Mouse (Mus musculus): ENCODE measurements around the gene Gm5269. TPM values are rescaled to one million over a fixed set of nuclear protein-coding genes. Genes with fewer than 3 reads are reported as not detected.

Gene Gm5269
- polyA plus RNA-seq, 1 experiment from 2014 or later, result not detected

DNA sequence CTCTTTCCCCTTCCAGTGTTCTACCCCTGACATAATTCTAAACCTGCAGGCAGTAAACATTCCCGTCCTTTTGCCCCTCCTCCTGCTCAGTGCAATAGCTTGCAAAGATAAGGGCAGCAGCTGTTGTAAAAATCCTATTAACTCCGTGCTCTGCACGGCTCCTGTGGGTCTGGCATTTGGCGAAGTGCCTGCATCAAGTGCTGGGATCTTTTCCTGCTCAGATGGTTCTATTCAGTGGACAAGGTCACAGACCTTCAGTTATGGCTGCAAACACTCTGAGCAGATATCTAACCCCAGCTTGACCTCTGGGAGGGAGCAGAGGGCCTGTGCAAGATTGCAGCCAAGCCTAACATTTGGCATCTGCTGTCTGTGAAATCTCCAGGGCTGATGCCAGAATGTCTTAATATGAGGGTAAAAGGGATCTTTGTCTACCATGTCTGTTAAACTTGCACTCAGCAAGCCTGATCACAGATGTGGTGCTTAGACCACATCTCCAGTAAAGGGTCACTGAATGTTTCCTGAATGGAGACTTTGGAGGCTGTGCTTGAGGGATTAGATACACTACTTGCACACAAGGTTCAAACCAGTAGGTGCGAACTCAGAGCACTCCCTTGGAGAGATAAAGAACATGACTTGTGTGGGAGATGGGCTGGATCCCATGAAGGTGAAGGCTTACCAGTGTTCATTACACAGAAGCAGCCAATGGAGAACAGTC, 15.2 kb upstream of the Gm5269 start:
- Histone ChIP-seq H3K27ac (no peak overlapping the region), H3K9me3 (no peaks in the 10 kb centered on the region), H3K27me3 (ENCODE audit: insufficient read depth, poor library complexity, severe bottlenecking) (no peaks in the 10 kb centered on the region), H3K4me1 (replicated peaks) (peaks cover 9% of the 10 kb centered on the region), H3K36me3 (no peaks in the 10 kb centered on the region), H3K4me3 (no peak overlapping the region)
- WGBS, result 32% methylated on average over 5 of the region's 5 CpGs
- DNase-seq (ENCODE audit: low spot score), result peak; percentile 40

DNA sequence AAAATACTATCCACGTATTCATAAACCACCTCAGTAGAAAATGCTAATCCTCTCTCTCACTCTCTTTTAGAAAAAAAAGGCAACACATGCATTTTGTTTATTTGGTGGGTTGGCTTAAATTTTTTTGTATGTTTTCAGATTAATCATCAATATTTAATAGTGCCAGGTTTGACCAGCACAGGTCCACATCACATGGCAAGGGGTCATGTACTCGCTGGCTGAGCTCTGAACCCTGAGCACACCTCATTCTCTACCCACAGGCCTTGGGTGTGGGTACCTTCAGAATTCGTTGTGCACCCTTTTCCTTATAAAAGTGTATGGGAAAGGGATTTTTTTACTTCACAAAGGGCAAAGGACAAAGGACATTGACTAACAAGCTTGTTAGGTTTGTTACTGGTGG, 14.1 kb upstream of the Gm5269 start:
- DNase-seq (ENCODE audit: low spot score), result no peak
- WGBS, result 88% methylated on average over 3 of the region's 3 CpGs

DNA sequence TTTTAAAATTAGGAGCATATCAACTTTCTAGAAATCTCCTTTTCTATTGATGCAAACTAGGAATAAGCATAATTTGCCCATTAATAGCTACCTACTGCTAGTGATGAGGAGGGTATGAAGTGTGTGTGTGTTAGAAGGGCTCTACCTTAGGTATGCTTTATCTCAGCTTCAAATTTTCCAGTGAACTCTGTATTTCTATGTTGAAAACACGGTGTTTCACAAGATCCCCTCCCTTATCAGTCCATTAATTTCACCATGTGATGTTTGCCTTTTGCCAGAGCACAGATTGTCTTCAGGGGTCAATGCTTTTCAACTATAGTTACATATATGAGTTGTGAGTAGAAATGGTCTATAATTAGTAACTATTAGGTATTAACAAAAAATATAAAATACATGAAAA, 8.0 kb upstream of the Gm5269 start:
- H3K27me3 ChIP-seq (ENCODE audit: insufficient read depth, poor library complexity, severe bottlenecking), result no peaks in the 10 kb centered on the region
- no peak overlapping the region for H3K4me3 ChIP-seq
- no peak overlapping the region for H3K27ac ChIP-seq
- H3K4me1 ChIP-seq (replicated peaks), result no peaks in the 10 kb centered on the region
- H3K9me3 ChIP-seq, result no peaks in the 10 kb centered on the region
- WGBS, result 62% methylated on average over 1 of the region's 1 CpGs
- H3K36me3 ChIP-seq, result no peaks in the 10 kb centered on the region
- no peak for DNase-seq (ENCODE audit: low spot score)

More for the DNA sequence above, 14.1 kb upstream of the Gm5269 start:
- Histone ChIP-seq H3K36me3 (no peaks in the 10 kb centered on the region), H3K27me3 (ENCODE audit: insufficient read depth, poor library complexity, severe bottlenecking) (no peaks in the 10 kb centered on the region), H3K4me1 (replicated peaks) (peaks cover 9% of the 10 kb centered on the region), H3K4me3 (no peak overlapping the region), H3K9me3 (no peaks in the 10 kb centered on the region), H3K27ac (no peak overlapping the region)

DNA sequence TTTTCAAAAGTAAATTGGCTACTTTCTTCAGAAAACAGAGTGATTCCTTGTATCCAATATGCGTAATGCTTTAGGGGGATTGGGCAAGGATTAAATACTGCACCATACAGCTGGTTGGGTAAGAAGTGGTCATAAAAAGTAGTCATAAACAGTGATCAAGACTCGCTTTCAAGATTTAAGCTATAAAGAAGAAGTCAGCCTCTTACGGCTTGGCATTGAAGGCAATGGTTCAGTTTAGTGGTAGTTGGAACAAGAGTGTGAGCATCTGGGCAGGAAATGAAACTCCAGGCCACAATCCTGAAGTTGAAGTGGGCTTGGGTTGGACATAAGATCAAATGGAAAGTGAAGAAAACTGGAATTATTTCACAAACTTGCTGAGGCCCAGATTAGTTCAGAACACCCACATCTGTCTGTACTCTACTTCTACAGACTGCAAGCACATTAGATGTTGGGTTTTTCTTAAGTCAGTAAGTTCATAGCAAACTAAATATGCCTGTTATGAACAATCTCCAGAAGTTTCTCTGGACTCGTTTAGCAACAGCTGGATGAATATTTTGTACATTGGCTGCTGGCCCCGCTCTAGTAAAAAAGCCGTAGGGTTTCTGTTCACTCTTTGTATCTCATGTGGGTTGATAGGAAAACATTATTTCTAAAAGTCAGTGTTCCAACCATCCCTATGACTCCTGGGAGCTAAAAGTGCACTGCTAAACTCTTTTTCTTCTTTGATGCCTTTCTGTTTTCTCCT, 4.3 kb upstream of the Gm5269 start:
- H3K4me1 ChIP-seq (replicated peaks), result no peaks in the 10 kb centered on the region
- H3K9me3 ChIP-seq, result no peaks in the 10 kb centered on the region
- DNase-seq (ENCODE audit: low spot score), result no peak
- 94% methylated on average over 6 of the region's 6 CpGs for WGBS
- H3K4me3 ChIP-seq, result no peak overlapping the region
- no peaks in the 10 kb centered on the region for H3K27me3 ChIP-seq (ENCODE audit: insufficient read depth, poor library complexity, severe bottlenecking)
- H3K36me3 ChIP-seq, result no peaks in the 10 kb centered on the region
- no peak overlapping the region for H3K27ac ChIP-seq

DNA sequence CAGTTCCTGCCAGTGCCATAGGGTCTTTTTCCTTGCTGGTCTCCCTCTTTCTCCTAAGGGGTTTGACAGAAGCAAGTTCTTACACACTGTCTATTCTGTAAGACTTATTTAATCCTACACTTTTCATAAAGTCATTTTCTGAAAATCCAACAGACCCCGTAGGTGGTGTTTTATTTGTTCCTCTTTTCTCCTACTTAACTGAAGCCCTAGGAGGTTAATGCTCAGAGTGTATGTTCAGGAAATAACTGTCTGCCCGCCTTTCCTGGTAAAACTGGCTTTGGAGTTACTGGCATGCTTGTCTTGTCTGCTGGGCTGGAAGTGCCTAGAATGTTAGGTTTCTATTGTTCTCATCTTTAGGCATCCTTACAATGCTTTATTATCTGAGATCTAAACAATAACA, 1.9 kb upstream of the Gm5269 start:
- no peak overlapping the region for H3K27ac ChIP-seq
- no peak for DNase-seq (ENCODE audit: low spot score)
- H3K4me1 ChIP-seq (replicated peaks), result no peaks in the 10 kb centered on the region
- no peak overlapping the region for H3K4me3 ChIP-seq
- WGBS, result 81% methylated on average over 2 of the region's 2 CpGs
- no peaks in the 10 kb centered on the region for H3K9me3 ChIP-seq
- no peaks in the 10 kb centered on the region for H3K36me3 ChIP-seq
- H3K27me3 ChIP-seq (ENCODE audit: insufficient read depth, poor library complexity, severe bottlenecking), result no peaks in the 10 kb centered on the region

DNA sequence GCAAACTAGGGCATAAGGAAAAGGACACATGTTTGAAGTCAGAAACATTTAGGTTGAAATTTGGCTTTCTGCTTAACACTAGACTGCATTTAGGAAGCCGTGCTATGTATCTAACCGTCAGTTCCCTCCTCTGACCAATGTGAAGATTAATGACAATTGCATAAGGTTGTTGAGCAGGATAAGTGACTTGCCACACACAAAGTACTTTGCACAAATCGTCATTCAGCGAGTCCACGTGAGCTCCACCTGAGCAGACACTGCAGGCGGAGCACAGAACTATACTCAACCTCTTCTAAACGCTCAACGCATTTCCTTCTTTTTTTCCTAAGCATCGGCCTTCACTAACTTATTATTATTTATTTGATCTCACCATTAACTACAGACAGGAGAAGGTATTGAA, 3.3 kb downstream of the Gm5269 start:
- Histone ChIP-seq H3K27ac (no peak overlapping the region), H3K4me1 (replicated peaks) (no peaks in the 10 kb centered on the region), H3K4me3 (no peak overlapping the region), H3K27me3 (ENCODE audit: insufficient read depth, poor library complexity, severe bottlenecking) (no peaks in the 10 kb centered on the region), H3K9me3 (no peaks in the 10 kb centered on the region), H3K36me3 (no peaks in the 10 kb centered on the region)
- 94% methylated on average over 9 of the region's 9 CpGs for WGBS
- no peak for DNase-seq (ENCODE audit: low spot score)

DNA sequence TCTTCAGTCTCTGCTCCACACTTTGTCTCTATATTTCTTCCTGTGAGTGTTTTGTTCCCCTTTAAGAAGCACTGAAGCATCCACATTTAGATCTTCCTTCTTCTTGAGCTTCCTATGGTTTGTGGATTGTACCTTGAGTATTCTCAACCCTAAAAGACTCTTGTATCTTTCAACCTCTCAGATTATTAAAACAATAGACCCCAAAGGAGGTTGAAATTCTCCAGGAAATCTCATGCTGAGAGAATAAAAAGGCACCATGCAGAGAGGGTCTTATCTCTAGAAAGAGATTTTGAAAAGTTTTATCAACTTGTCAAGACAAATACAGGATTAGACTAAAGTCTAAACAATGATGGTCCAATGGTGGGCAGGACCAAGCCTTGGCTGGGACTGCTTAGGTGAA, 6.7 kb downstream of the Gm5269 start:
- H3K4me1 ChIP-seq (replicated peaks), result no peaks in the 10 kb centered on the region
- no peak for DNase-seq (ENCODE audit: low spot score)
- no peaks in the 10 kb centered on the region for H3K27me3 ChIP-seq (ENCODE audit: insufficient read depth, poor library complexity, severe bottlenecking)
- H3K4me3 ChIP-seq, result no peak overlapping the region
- no peaks in the 10 kb centered on the region for H3K9me3 ChIP-seq
- no peaks in the 10 kb centered on the region for H3K36me3 ChIP-seq
- no peak overlapping the region for H3K27ac ChIP-seq

DNA sequence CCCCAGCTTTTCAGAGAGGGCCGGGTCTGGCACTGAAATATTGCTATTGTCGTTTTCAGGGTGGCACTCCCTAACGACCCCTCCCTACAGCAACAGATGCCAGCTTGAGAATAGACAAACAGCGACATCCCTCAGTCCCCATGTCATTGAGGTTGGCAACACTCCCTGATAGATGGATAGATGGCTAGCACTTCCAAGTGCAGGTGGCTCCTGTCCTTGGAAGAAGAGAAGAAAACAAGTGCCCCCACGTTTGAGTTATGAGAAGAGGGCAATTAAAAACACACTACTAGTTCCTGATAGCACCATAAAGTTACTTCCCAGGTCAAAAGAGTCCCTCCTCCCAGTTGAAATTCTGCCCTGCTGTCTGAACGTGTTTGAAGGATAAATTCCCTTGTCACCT, 8.0 kb downstream of the Gm5269 start:
- H3K4me3 ChIP-seq, result no peak overlapping the region
- 65% methylated on average over 6 of the region's 6 CpGs for WGBS
- no peaks in the 10 kb centered on the region for H3K36me3 ChIP-seq
- H3K27ac ChIP-seq, result no peak overlapping the region
- no peaks in the 10 kb centered on the region for H3K4me1 ChIP-seq (replicated peaks)
- H3K9me3 ChIP-seq, result no peaks in the 10 kb centered on the region
- DNase-seq (ENCODE audit: low spot score), result no peak
- no peaks in the 10 kb centered on the region for H3K27me3 ChIP-seq (ENCODE audit: insufficient read depth, poor library complexity, severe bottlenecking)

DNA sequence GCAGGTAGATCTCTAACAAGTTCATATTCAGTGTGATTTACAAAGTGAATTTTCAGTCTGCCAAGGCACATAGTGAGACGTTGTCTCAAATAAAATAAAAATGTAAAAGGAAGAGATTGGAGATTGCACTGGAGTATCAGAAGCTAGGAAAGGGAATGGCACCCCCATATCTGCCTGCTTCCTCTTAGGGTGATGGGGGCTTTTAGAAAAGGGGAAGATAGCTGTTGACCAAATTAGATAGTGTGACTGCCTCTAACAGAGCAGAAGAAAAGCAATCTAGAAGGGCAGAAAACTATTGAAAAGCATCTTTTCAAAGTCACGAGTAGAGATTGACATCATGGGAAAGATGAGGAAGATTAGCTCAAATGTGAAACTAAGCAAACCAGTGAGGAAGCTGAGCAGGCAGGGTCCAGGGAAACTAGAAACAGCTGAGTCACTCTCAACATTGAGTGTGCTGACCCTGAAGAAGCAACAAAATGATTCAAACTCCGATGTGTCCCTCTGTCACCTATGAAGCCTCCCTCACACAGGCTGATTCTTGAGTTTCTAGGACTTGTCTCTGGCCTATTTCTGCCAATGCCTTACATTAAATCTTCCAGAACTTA, 8.7 kb downstream of the Gm5269 start:
- no peaks in the 10 kb centered on the region for H3K36me3 ChIP-seq
- no peaks in the 10 kb centered on the region for H3K9me3 ChIP-seq
- no peaks in the 10 kb centered on the region for H3K27me3 ChIP-seq (ENCODE audit: insufficient read depth, poor library complexity, severe bottlenecking)
- DNase-seq (ENCODE audit: low spot score), result no peak
- WGBS, result 79% methylated on average over 3 of the region's 3 CpGs
- no peak overlapping the region for H3K4me3 ChIP-seq
- H3K27ac ChIP-seq, result no peak overlapping the region
- H3K4me1 ChIP-seq (replicated peaks), result no peaks in the 10 kb centered on the region

DNA sequence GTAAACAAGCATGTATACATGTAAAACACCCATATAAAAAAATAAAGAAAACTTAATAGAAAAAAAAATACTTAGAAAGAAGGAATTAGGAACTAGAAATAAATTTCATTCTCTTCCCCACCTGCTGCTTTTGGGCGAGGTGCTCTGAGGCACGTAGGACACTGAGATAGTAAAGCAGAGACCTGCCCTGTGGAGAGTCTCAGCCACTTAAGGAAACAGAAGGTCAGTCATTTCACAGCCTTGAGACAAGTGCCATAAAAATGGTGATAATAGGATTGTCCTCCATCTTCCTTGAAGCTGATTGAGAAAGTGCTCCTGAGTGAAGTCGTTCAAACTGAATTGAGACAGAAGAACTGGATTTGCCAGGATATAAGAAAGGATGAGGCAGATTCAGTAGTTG, 12.6 kb downstream of the Gm5269 start:
- WGBS, result 85% methylated on average over 3 of the region's 3 CpGs
- Histone ChIP-seq H3K4me1 (replicated peaks) (no peaks in the 10 kb centered on the region), H3K9me3 (no peaks in the 10 kb centered on the region), H3K36me3 (no peaks in the 10 kb centered on the region), H3K27ac (no peak overlapping the region), H3K27me3 (ENCODE audit: insufficient read depth, poor library complexity, severe bottlenecking) (no peaks in the 10 kb centered on the region), H3K4me3 (no peak overlapping the region)
- no peak for DNase-seq (ENCODE audit: low spot score)

DNA sequence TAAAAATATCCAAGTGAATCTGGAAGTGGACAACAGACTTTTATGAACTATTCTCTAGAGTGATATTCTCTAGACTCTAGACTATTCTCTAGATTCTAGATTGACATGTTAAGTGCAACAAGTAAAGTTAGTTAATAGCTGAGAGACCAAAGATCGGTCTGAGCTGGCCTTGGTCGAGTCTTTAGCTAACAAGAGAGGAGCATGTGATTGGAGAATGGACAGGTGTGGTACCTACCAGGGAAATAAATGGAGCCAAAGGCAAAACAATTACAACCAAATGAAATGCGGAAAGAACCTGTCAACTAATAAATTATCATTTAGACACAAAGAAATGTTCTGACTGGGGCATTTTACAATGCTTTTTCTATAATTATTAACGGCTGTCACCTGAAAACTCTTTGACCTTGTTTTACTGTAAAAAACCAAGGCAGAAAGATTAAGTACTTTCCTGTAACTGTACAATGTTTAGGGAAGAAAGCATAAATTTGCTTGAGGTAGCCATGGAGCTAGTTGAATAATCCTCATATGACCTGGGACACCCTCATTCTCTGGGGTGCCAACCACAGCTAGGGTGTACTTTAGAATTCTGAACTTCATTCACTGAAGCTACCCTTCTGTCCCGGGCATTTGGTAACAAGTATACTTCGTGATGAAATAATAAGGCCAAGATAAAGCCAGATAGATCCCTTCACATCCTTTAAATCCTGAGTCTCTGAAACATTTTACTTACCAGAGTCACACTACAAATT, 13.4 kb downstream of the Gm5269 start:
- no peak overlapping the region for H3K27ac ChIP-seq
- H3K27me3 ChIP-seq (ENCODE audit: insufficient read depth, poor library complexity, severe bottlenecking), result no peaks in the 10 kb centered on the region
- H3K4me3 ChIP-seq, result no peak overlapping the region
- DNase-seq (ENCODE audit: low spot score), result no peak
- 89% methylated on average over 6 of the region's 6 CpGs for WGBS
- no peaks in the 10 kb centered on the region for H3K9me3 ChIP-seq
- no peaks in the 10 kb centered on the region for H3K4me1 ChIP-seq (replicated peaks)
- no peaks in the 10 kb centered on the region for H3K36me3 ChIP-seq

DNA sequence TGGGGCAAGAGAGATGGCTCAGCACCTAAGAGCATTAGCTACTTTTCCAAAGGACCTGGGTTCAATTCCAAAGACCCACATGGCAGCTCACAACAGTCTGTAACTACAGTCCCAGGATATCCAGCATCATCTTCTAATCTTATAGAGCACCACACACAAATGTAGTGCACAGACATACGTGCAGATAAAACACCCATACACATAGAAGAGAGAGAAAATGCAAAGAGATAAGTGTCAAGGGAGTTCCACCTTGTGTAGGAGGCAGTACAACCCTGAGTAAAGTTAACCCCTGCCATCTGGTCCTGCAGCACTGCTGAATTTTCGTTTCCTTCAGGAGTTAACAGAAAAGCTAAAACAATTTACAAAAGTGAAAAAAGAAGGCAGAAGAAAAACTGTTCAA, 14.4 kb downstream of the Gm5269 start:
- H3K4me3 ChIP-seq, result no peak overlapping the region
- WGBS, result 77% methylated on average over 2 of the region's 2 CpGs
- no peaks in the 10 kb centered on the region for H3K36me3 ChIP-seq
- no peaks in the 10 kb centered on the region for H3K4me1 ChIP-seq (replicated peaks)
- no peak for DNase-seq (ENCODE audit: low spot score)
- no peaks in the 10 kb centered on the region for H3K27me3 ChIP-seq (ENCODE audit: insufficient read depth, poor library complexity, severe bottlenecking)
- no peak overlapping the region for H3K27ac ChIP-seq
- H3K9me3 ChIP-seq, result no peaks in the 10 kb centered on the region

DNA sequence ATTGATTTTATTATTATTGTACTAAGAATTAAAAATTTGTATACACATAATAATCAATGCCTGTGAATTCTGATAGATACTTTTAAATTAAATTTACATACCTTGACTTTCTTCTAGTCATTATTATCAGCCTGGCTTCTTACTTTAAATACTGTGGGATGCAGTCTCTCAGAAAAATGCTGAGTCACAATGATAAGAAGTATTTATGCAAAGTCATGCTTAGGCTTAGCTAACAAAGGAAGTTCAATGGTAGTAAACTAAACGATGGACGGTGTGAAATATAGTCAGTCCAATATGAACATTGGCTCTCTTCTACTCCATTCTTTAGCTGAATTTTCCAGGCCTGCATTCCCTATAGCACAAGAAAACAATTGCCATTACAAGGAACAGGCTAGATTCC, 16.8 kb downstream of the Gm5269 start:
- WGBS, result 87% methylated on average over 2 of the region's 2 CpGs
- no peak for DNase-seq (ENCODE audit: low spot score)
- Histone ChIP-seq H3K4me1 (replicated peaks) (no peaks in the 10 kb centered on the region), H3K36me3 (no peaks in the 10 kb centered on the region), H3K9me3 (no peaks in the 10 kb centered on the region), H3K27me3 (ENCODE audit: insufficient read depth, poor library complexity, severe bottlenecking) (no peaks in the 10 kb centered on the region), H3K4me3 (no peak overlapping the region), H3K27ac (no peak overlapping the region)

Data from hindbrain, embryonic 10.5 days (tissue).